Mouse (Mus musculus) A20 (cell line): Measurements from ENCODE around the gene Klhl3.

ENCODE experiments used
- DNase-seq: peaks from one replicate; pipeline ENCODE4 v3.0.0-alpha.2; 2011; ENCODE audit warnings: low read depth, low spot score

Gene Klhl3

DNA sequence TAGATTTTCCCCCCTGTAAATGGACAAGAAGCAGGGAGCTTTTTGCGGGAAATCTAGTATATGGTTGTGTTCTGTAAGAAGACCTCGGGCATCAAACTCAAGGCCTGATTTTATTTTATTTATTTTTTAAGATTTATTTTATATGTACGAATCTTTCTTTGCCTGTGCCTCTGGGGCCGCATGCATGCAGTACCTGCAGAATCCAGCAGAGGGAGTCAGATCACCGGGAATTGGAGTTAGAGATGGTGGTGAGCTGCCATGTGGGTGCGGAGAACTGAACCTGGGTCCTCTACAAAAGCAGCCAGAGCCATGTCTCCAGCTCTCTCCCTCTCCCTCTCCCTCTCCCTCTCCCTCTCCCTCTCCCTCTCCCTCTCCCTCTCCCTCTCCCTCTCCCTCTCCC is 135.7 kb downstream of the Klhl3 start:
- DNase-seq, result no peak

DNA sequence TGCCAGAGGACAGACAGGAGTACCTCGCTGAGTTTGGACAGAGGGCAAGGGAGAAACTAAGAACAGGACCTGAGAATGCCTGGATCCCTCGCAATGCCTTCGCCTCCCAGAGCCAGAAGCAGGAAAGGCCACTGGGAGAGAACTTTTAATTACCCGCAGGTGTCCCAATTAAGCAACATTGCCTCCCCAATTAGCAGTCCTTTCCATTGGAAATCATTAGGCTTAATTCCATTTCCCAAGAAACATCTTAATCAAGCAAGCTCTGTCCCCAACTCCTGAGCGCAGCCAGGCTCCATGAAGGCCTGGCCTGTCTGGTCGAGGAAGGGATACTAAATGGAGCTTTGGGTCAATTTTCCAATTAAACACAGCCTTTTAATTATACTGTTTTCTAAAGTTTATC is 147.7 kb downstream of the Klhl3 start:
- no peak for DNase-seq

DNA sequence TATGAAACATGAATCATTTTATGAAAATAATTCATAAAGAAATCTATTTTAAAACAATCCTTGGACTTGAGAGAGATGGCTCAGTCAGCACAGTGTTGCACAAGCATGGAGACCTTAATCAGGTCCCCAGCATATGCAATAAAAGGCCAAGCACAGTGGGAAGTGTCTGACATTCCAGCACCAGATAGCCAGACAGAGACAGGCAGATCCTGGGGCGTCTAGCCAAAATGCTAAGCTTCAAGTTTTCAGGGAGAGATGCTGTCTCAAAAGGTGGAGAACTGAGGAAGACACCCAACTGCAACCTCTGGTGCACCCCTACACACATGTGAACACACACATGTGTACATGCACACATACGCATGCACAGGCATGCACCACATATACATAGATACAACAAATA is 153.1 kb downstream of the Klhl3 start:
- no peak for DNase-seq

DNA sequence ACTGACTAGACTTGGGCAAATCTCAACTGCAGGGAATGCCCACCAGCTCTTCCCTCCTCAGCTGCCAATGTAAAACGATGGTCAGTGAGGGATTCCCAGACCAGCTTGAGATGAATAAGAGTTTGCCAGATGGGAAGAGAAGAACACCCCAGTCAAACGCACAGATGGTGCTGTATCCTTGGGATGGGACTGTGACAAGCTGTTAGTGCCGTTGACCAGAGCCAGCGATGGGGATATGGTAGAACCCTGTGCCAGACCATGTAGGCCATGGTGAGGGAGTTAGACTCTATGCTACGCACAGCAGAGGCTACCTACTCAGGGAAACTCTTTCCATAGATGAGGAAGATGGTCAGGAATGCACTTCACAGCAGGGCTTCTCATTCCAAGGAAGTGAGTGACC is 153.6 kb downstream of the Klhl3 start:
- no peak for DNase-seq
